Mouse (Mus musculus) kidney, embryonic 15.5 days (tissue): ENCODE data around the gene Adcy4. TPM values are rescaled to one million over a fixed set of nuclear protein-coding genes. Genes with fewer than 3 reads are reported as not detected.

Experiments
- ATAC-seq: fragments of 200-750 bp; cut with Nextera tagmentation; replicated peaks from 2 replicates; pipeline ENCODE4 v1.8.0; 2017; ENCODE audit warnings: moderate TSS enrichment; ENCODE audit not compliant: low FRiP score
- H3K27ac ChIP-seq: fragments of 300-500 bp; sonication (generic); 2 replicates; pipeline ENCODE4 v1.5.1; 2015; ENCODE audit warnings: mild to moderate bottlenecking, inconsistent platforms
- H3K27me3 ChIP-seq: fragments of 300-500 bp; sonication (generic); 2 replicates; pipeline ENCODE4 v1.6.1; 2015; ENCODE audit warnings: inconsistent platforms
- H3K36me3 ChIP-seq: fragments of 300-500 bp; sonication (generic); 2 replicates; pipeline ENCODE4 v1.6.1; 2015; ENCODE audit warnings: inconsistent platforms
- H3K4me1 ChIP-seq: fragments of 300-500 bp; sonication (generic); 2 replicates; pipeline ENCODE4 v1.6.1; 2015; ENCODE audit warnings: inconsistent platforms
- H3K4me2 ChIP-seq: fragments of 300-500 bp; sonication (generic); 2 replicates; pipeline ENCODE4 v1.6.1; 2015; ENCODE audit warnings: moderate library complexity, mild to moderate bottlenecking, inconsistent platforms
- H3K4me3 ChIP-seq: fragments of 300-500 bp; sonication (generic); replicated peaks from 2 replicates; pipeline ENCODE4 v1.5.1; 2015; ENCODE audit warnings: mild to moderate bottlenecking, inconsistent platforms
- H3K9ac ChIP-seq: fragments of 300-500 bp; sonication (generic); 2 replicates; pipeline ENCODE4 v1.6.1; 2015; ENCODE audit warnings: mild to moderate bottlenecking, inconsistent platforms
- H3K9me3 ChIP-seq: fragments of 300-500 bp; sonication (generic); replicated peaks from 2 replicates; pipeline ENCODE4 v1.6.1; 2016; ENCODE audit warnings: inconsistent platforms
- WGBS: fragments of 180-500 bp; shearing (Covaris S2); methylation state at CpG from one replicate; pipeline ENCODE4 v1.1.7; 2015; ENCODE audit warnings: mixed read lengths; 5-methylcytosine and 5-hydroxymethylcytosine counted together
- polyA plus RNA-seq: library from polyadenylated mRNA; unstranded; fragments of >200 nt; fragmentation: Nextera tagmentation; extraction: Ambion mirVana; gene quantifications from 2 replicates; pipeline ENCODE4 v1.2.1, GENCODE M21; 2015

The Adcy4 gene
- polyA plus RNA-seq, 1 experiment from 2014 or later = 15.8 TPM

- no peak overlapping the region for H3K27ac ChIP-seq
- WGBS = 52% methylated on average over 8 of the region's 8 CpGs
These were observed 59.5 kb downstream of the Adcy4 start for GRCm38 (mm10) chr14:55724411-55724871.

GRCm38 (mm10) chr14:55723433-55723832, 60.5 kb downstream of the Adcy4 start:
- no peak for ATAC-seq
- H3K4me3 ChIP-seq = no peak overlapping the region
- peaks cover 17% of the 10 kb centered on the region for H3K36me3 ChIP-seq
- no peak overlapping the region for H3K27ac ChIP-seq
- H3K9me3 ChIP-seq = no peaks in the 10 kb centered on the region
- peaks cover 16% of the 10 kb centered on the region for H3K4me1 ChIP-seq
- 94% methylated on average over 7 of the region's 7 CpGs for WGBS
- no peak overlapping the region for H3K4me2 ChIP-seq
- no peak overlapping the region for H3K9ac ChIP-seq
- 0 out of 2 replicates have a peak, but pooled peaks cover 7% of the 10 kb centered on the region for H3K27me3 ChIP-seq

More at GRCm38 (mm10) chr14:55724411-55724871, 59.5 kb downstream of the Adcy4 start:
- Histone ChIP-seq H3K9me3 (no peaks in the 10 kb centered on the region), H3K36me3 (peaks cover 8% of the 10 kb centered on the region; the same call in 1 of the 2 replicates), H3K9ac (no peak overlapping the region), H3K4me3 (no peak overlapping the region), H3K4me2 (no peak overlapping the region), H3K27me3 (0 out of 2 replicates have a peak, but pooled peaks cover 7% of the 10 kb centered on the region), H3K4me1 (peaks cover 16% of the 10 kb centered on the region)
- no peak for ATAC-seq

DNA sequence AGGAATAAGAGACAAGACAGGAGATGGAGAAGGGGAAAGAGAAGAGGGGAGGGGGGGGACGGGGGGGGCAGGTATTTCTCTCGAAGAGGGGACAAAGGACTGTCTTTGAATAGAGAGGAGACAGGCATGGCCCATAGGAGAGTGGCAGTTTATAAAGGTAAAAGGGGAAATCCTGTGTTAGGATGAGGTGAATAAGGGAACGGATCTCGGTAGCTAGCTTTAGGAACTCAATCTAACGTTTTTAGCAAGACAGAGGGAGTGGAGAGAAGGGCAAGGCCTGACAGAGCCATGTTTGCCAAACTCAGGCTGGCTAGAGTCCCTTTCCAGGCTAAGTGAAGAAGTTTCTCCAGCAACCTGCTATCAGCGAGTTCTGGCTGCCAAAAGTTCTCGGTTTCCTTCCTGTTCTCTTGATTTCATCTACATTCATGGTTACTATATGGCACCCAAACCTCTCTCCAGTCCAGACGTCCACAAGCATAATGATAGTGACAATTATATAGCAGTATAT, 61.4 kb downstream of the Adcy4 start:
- Histone ChIP-seq H3K27me3 (0 out of 2 replicates have a peak, but pooled peaks cover 2% of the 10 kb centered on the region), H3K4me3 (peak overlapping the region; percentile 88), H3K27ac (peak overlapping the region; percentile 93), H3K36me3 (peaks cover 26% of the 10 kb centered on the region), H3K4me1 (peaks cover 16% of the 10 kb centered on the region), H3K4me2 (peak overlapping the region; percentile 77), H3K9ac (peak overlapping the region; percentile 83), H3K9me3 (no peaks in the 10 kb centered on the region)
- ATAC-seq = no peak
- 48% methylated on average over 8 of the region's 8 CpGs for WGBS

- H3K9me3 ChIP-seq = no peaks in the 10 kb centered on the region
- peak; percentile 95 for ATAC-seq
- WGBS = under 1% methylated on average over 50 of the region's 50 CpGs
These were observed 62.0 kb downstream of the Adcy4 start, which contains the start of gene Rabggta for GRCm38 (mm10) chr14:55721700-55722437. Gene Rabggta, minus strand, starts transcription at chr14:55722263.

DNA sequence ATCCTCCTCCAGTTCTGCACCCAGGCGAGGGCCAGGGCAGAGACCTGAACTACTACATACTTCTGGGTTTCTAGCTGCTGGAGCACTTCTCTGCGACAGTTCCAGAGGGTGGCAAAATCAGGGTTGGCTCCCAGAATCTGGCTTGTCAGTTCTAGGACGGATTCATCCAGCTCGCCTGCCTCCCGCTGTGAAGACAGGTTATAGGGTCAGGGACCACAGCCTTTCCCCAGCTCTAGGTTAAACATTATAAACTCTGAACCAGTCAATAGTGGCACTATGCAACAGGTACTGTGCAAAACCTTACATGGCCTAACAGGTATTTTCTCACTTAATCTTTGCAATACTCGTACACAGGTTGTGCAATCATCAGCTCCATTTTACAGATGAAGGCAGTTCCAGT, 62.8 kb downstream of the Adcy4 start:
- H3K4me3 ChIP-seq = peak overlapping the region; percentile 88
- peak overlapping the region; percentile 83; the same call in 1 of the 2 replicates for H3K9ac ChIP-seq
- peaks cover 16% of the 10 kb centered on the region for H3K4me1 ChIP-seq
- H3K27me3 ChIP-seq = no peaks in the 10 kb centered on the region
- H3K9me3 ChIP-seq = no peaks in the 10 kb centered on the region
- peaks cover 38% of the 10 kb centered on the region for H3K36me3 ChIP-seq
- H3K27ac ChIP-seq = peak overlapping the region; percentile 93
- no peak for ATAC-seq
- peak overlapping the region; percentile 77 for H3K4me2 ChIP-seq
- 67% methylated on average over 6 of the region's 6 CpGs for WGBS

More at GRCm38 (mm10) chr14:55721700-55722437, 62.0 kb downstream of the Adcy4 start, which contains the start of gene Rabggta:
- Histone ChIP-seq H3K4me3 (peak within 1 kb of the TSS; percentile 88), H3K4me2 (peak within 1 kb of the TSS; percentile 77), H3K27ac (peak within 1 kb of the TSS; percentile 93), H3K9ac (peak within 1 kb of the TSS; percentile 83), H3K27me3 (no peaks in the 10 kb centered on the region), H3K36me3 (peaks cover 33% of the 10 kb centered on the region), H3K4me1 (peaks cover 16% of the 10 kb centered on the region)

- Histone ChIP-seq H3K4me2 (peak overlapping the region; percentile 77), H3K4me1 (peaks cover 16% of the 10 kb centered on the region), H3K9me3 (no peaks in the 10 kb centered on the region), H3K27me3 (no peaks in the 10 kb centered on the region), H3K27ac (peak overlapping the region; percentile 32; the same call in 1 of the 2 replicates), H3K9ac (0 out of 2 replicates have a peak overlapping the region, but pooled peaks have one; percentile 83), H3K36me3 (peaks cover 40% of the 10 kb centered on the region), H3K4me3 (peak overlapping the region; percentile 88)
- no peak for ATAC-seq
- 92% methylated on average over 12 of the region's 12 CpGs for WGBS
These were observed 63.2 kb downstream of the Adcy4 start for GRCm38 (mm10) chr14:55720666-55721065.

GRCm38 (mm10) chr14:55719737-55720136, 64.2 kb downstream of the Adcy4 start:
- Histone ChIP-seq H3K27me3 (no peaks in the 10 kb centered on the region), H3K9ac (no peak overlapping the region), H3K4me2 (no peak overlapping the region), H3K4me3 (no peak overlapping the region), H3K27ac (no peak overlapping the region), H3K9me3 (no peaks in the 10 kb centered on the region), H3K4me1 (peaks cover 19% of the 10 kb centered on the region), H3K36me3 (peaks cover 40% of the 10 kb centered on the region)
- no peak for ATAC-seq
- 91% methylated on average over 6 of the region's 6 CpGs for WGBS

Other genes starting within 250 kb of the Adcy4 start
- gene Pck2, start 243.8 kb downstream of the Adcy4 start, polyA plus RNA-seq = 50.5 and 55.4 TPM in 2 replicates
- 89.2 and 93.0 TPM in 2 replicates for gene Dcaf11, start 224.1 kb downstream of the Adcy4 start, polyA plus RNA-seq
- 1.6 TPM in 2 replicates for gene A730061H03Rik, start 223.7 kb downstream of the Adcy4 start, polyA plus RNA-seq
- 4.2 and 6.1 TPM in 2 replicates for gene Fitm1, start 208.5 kb downstream of the Adcy4 start, polyA plus RNA-seq
- 147 and 153 TPM in 2 replicates for gene Psme1, start 206.0 kb downstream of the Adcy4 start, polyA plus RNA-seq
- gene Emc9, start 198.8 kb downstream of the Adcy4 start, polyA plus RNA-seq = 6.8 and 7.4 TPM in 2 replicates
- gene Psme2, start 193.0 kb downstream of the Adcy4 start, polyA plus RNA-seq = 248 and 261 TPM in 2 replicates
- 18.6 and 21.7 TPM in 2 replicates for gene Rnf31, start 192.4 kb downstream of the Adcy4 start, polyA plus RNA-seq
- gene Irf9, start 180.5 kb downstream of the Adcy4 start, polyA plus RNA-seq = 12.8 and 14.6 TPM in 2 replicates
- 20.3 and 22.4 TPM in 2 replicates for gene Rec8, start 166.1 kb downstream of the Adcy4 start, polyA plus RNA-seq
- 97.4 and 115 TPM in 2 replicates for gene Ipo4, start 148.1 kb downstream of the Adcy4 start, polyA plus RNA-seq
- 1.4 and 2.3 TPM in 2 replicates for gene Gm49378, start 146.2 kb downstream of the Adcy4 start, polyA plus RNA-seq
- 113 and 123 TPM in 2 replicates for gene Tm9sf1, start 140.3 kb downstream of the Adcy4 start, polyA plus RNA-seq
- 0.92 and 1.0 TPM in 2 replicates for gene Tssk4, start 133.9 kb downstream of the Adcy4 start, polyA plus RNA-seq
- 53.6 and 55.8 TPM in 2 replicates for gene Mdp1, start 123.6 kb downstream of the Adcy4 start, polyA plus RNA-seq
- 68.2 and 72.6 TPM in 2 replicates for gene Gmpr2, start 112.2 kb downstream of the Adcy4 start, polyA plus RNA-seq
- gene Nedd8, start 112.0 kb downstream of the Adcy4 start, polyA plus RNA-seq = 545 and 565 TPM in 2 replicates
- gene Tinf2, start 102.3 kb downstream of the Adcy4 start, polyA plus RNA-seq = 43.6 and 46.9 TPM in 2 replicates
- gene Tgm1, start 70.2 kb downstream of the Adcy4 start, polyA plus RNA-seq = 2.1 TPM in 2 replicates
- 37.6 and 41.8 TPM in 2 replicates for gene Rabggta, start 61.8 kb downstream of the Adcy4 start, polyA plus RNA-seq
- 94.5 and 94.7 TPM in 2 replicates for gene Dhrs1, start 38.4 kb downstream of the Adcy4 start, polyA plus RNA-seq
- gene Nop9, start 38.4 kb downstream of the Adcy4 start, polyA plus RNA-seq = 38.6 and 43.4 TPM in 2 replicates
- gene Cideb, start 25.6 kb downstream of the Adcy4 start, polyA plus RNA-seq = 10.0 and 11.2 TPM in 2 replicates
- gene Ltb4r2, start 22.7 kb downstream of the Adcy4 start, polyA plus RNA-seq = 0.25 and 0.35 TPM in 2 replicates
- 0.69 and 0.73 TPM in 2 replicates for gene Ltb4r1, start 18.1 kb downstream of the Adcy4 start, polyA plus RNA-seq
- 38.1 and 40.4 TPM in 2 replicates for gene Ripk3, start 4.8 kb upstream of the Adcy4 start, polyA plus RNA-seq
- gene Nfatc4, start 39.0 kb upstream of the Adcy4 start, polyA plus RNA-seq = 32.2 and 39.9 TPM in 2 replicates
- gene Nynrin, start 69.9 kb upstream of the Adcy4 start, polyA plus RNA-seq = 20.7 and 22.4 TPM in 2 replicates
- gene Cbln3, start 100.3 kb upstream of the Adcy4 start, polyA plus RNA-seq = 0.33 and 0.65 TPM in 2 replicates
- 18.0 and 19.5 TPM in 2 replicates for gene Khnyn, start 100.9 kb upstream of the Adcy4 start, polyA plus RNA-seq
- 56.6 and 63.8 TPM in 2 replicates for gene Sdr39u1, start 116.2 kb upstream of the Adcy4 start, polyA plus RNA-seq
- 2.1 and 2.6 TPM in 2 replicates for gene Cma1, start 160.6 kb upstream of the Adcy4 start, polyA plus RNA-seq
- gene Cma2, start 166.9 kb upstream of the Adcy4 start, polyA plus RNA-seq = not detected in 2 replicates
- not detected in 2 replicates for gene Mcpt1, start 233.9 kb upstream of the Adcy4 start, polyA plus RNA-seq
- not detected in 2 replicates for gene Mcpt9, start 246.4 kb upstream of the Adcy4 start, polyA plus RNA-seq